Mouse (Mus musculus) heart, adult 9 months (tissue): Measurements from ENCODE around the gene Coa5.

Experiments used
- DNase-seq, 2 experiments: peaks; one replicate each; pipeline ENCODE4 v3.0.0; 2022; ENCODE audit warnings: low spot score in 2 of 2

The Coa5 gene

GRCm38 (mm10) chr1:37368125-37368524 is 61.8 kb downstream of the Coa5 start:
- DNase-seq, result no peak
